8 mouse cellular contexts compared by ENCODE assay signal in the genomic region with DNA sequence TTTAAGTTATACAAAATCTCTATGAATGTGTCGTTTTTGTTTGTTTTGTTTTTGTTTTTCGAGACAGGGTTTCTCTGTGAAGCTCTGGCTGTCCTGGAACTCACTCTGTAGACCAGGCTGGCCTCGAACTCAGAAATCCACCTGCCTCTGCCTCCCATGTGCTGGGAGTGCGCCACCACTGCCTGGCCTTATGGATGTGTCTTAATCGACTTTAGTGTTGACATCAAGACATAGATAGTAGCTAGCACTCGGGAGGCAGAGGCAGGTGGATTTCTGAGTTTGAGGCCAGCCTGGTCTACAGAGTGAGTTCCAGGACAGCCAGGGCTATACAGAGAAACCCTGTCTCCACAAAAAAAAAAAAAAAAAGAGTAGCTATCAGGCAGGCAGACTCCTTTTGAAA. TPM values are rescaled to one million over a fixed set of nuclear protein-coding genes. Genes with fewer than 3 reads are reported as not detected.
DNase-seq lines count a peak whose midpoint lies in the region; ATAC-seq and TF ChIP-seq lines count a peak whose summit lies in the region.
"Not testable (repeated sequence)": the region's sequence is repeated elsewhere in the genome, so short reads cannot be mapped to it uniquely, and the experiment has no call there.

No protein-coding gene starts in this region.

- H3K9ac ChIP-seq in CH12.LX (ENCODE audit: insufficient read depth, low read depth); embryonic facial prominence, embryonic 11.5 days (replicated peaks; ENCODE audit: low read length); forebrain, embryonic 14.5 days (ENCODE audit: low read length); heart, postnatal 0 days (replicated peaks; ENCODE audit: low read depth, low read length); intestine, embryonic 16.5 days (ENCODE audit: low read depth, low read length); limb, embryonic 15.5 days; lung, embryonic 16.5 days (ENCODE audit: low read length): not testable (repeated sequence)

- peaks cover 0 to 21% of the 10 kb centered on the region in 2 experiments for H3K36me3 ChIP-seq in CH12.LX (replicated peaks in 1 of 2; ENCODE audit: control insufficient read depth in 1 of 2, insufficient read depth in 1 of 2, low read length in 1 of 2)
- not testable (repeated sequence) for H3K36me3 ChIP-seq in embryonic facial prominence, embryonic 11.5 days (replicated peaks; ENCODE audit: control insufficient read depth, insufficient read depth, low read depth, low read length); forebrain, embryonic 14.5 days (ENCODE audit: control insufficient read depth, insufficient read depth, low read length); heart, postnatal 0 days (replicated peaks; ENCODE audit: control insufficient read depth, insufficient read depth, low read length); intestine, embryonic 16.5 days (ENCODE audit: control insufficient read depth, insufficient read depth, low read length); limb, embryonic 15.5 days; lung, embryonic 16.5 days (ENCODE audit: control insufficient read depth, insufficient read depth, low read length); myocyte (ENCODE audit: control insufficient read depth, insufficient read depth)

- not testable (repeated sequence) for ATAC-seq in embryonic facial prominence, embryonic 11.5 days (replicated peaks; ENCODE audit: insufficient number of reproducible peaks, low FRiP score, low TSS enrichment, low read depth); forebrain, embryonic 14.5 days; heart, postnatal 0 days (ENCODE audit: insufficient read depth, low read depth); intestine, embryonic 16.5 days; limb, embryonic 15.5 days (ENCODE audit: insufficient number of reproducible peaks, low FRiP score, low TSS enrichment, low read depth); lung, embryonic 16.5 days (ENCODE audit: low read depth)

- not testable (repeated sequence) for TF ChIP-seq RAD21 in CH12.LX (IDR thresholded peaks at IDR 0.05; ENCODE audit: low read depth, low read length)

- WGBS in embryonic facial prominence, embryonic 11.5 days: 83% methylated on average over 6 of the region's 6 CpGs
- WGBS in forebrain, embryonic 14.5 days: 77% methylated on average over 6 of the region's 6 CpGs
- 63% methylated on average over 6 of the region's 6 CpGs for WGBS in heart, postnatal 0 days
- 73% methylated on average over 6 of the region's 6 CpGs for WGBS in intestine, embryonic 16.5 days
- 70% methylated on average over 6 of the region's 6 CpGs for WGBS in limb, embryonic 15.5 days
- 67% methylated on average over 6 of the region's 6 CpGs for WGBS in lung, embryonic 16.5 days

- H3K79me2 ChIP-seq in CH12.LX (replicated peaks; ENCODE audit: control insufficient read depth, extremely low read depth, insufficient read depth, poor library complexity, severe bottlenecking) (peaks cover 41% of the 10 kb centered on the region), myocyte (ENCODE audit: control insufficient read depth, insufficient read depth) (peaks cover 57% of the 10 kb centered on the region)

- peak overlapping the region in 1 of 3 experiments; percentile 84 for H3K4me3 ChIP-seq in CH12.LX (replicated peaks in 1 of 3; ENCODE audit: low read depth in 2 of 3, low read length in 2 of 3, poor library complexity in 1 of 3)
- not testable (repeated sequence) for H3K4me3 ChIP-seq in embryonic facial prominence, embryonic 11.5 days (ENCODE audit: low read depth, low read length)
- H3K4me3 ChIP-seq in forebrain, embryonic 14.5 days (ENCODE audit: low read depth, low read length): peak overlapping the region; percentile 86; the same call in 1 of the 2 replicates
- peak overlapping the region; percentile 84; the same call in 1 of the 2 replicates for H3K4me3 ChIP-seq in heart, postnatal 0 days (ENCODE audit: low read depth, low read length)
- H3K4me3 ChIP-seq in intestine, embryonic 16.5 days (ENCODE audit: low read length): peak overlapping the region; percentile 91; the same call in 1 of the 2 replicates
- H3K4me3 ChIP-seq in limb, embryonic 15.5 days: peak overlapping the region; percentile 87
- H3K4me3 ChIP-seq in lung, embryonic 16.5 days (ENCODE audit: low read length): peak overlapping the region; percentile 64; the same call in 1 of the 2 replicates
- peak overlapping the region; percentile 98 for H3K4me3 ChIP-seq in myocyte

- H3K4me2 ChIP-seq in CH12.LX (ENCODE audit: insufficient read depth, low read depth, poor library complexity, severe bottlenecking): peak overlapping the region; percentile 68; the same call in 1 of the 2 replicates
- peak overlapping the region; percentile 87; the same call in 1 of the 2 replicates for H3K4me2 ChIP-seq in embryonic facial prominence, embryonic 11.5 days (ENCODE audit: low read depth, low read length)
- peak overlapping the region; percentile 81 for H3K4me2 ChIP-seq in forebrain, embryonic 14.5 days (ENCODE audit: low read length)
- H3K4me2 ChIP-seq in heart, postnatal 0 days (ENCODE audit: low read depth, low read length): peak overlapping the region; percentile 70
- H3K4me2 ChIP-seq in intestine, embryonic 16.5 days (ENCODE audit: low read depth, low read length): peak overlapping the region; percentile 85
- H3K4me2 ChIP-seq in limb, embryonic 15.5 days: peak overlapping the region; percentile 72
- H3K4me2 ChIP-seq in lung, embryonic 16.5 days (ENCODE audit: low read depth, low read length): peak overlapping the region; percentile 64
- peak overlapping the region; percentile 94 for H3K4me2 ChIP-seq in myocyte (ENCODE audit: low read depth)

- H3K9me3 ChIP-seq in CH12.LX (replicated peaks; ENCODE audit: low read length); embryonic facial prominence, embryonic 11.5 days (replicated peaks; ENCODE audit: control insufficient read depth, low read length); forebrain, embryonic 14.5 days (replicated peaks; ENCODE audit: control insufficient read depth, low read length); heart, postnatal 0 days (replicated peaks; ENCODE audit: control insufficient read depth, low read length); intestine, embryonic 16.5 days (ENCODE audit: control insufficient read depth, low read length); limb, embryonic 15.5 days; lung, embryonic 16.5 days (ENCODE audit: control insufficient read depth, low read length): not testable (repeated sequence)

- dilution Hi-C loops in CH12.LX (cut with MboI; ENCODE audit: extremely low pct_ligation_motif_present, extremely low pct_unique_long_range_greater_than_20kb, low sequenced_read_pairs): not testable (repeated sequence)

- TF ChIP-seq CTCF in CH12.LX (conservative IDR thresholded peaks at IDR 0.05 in 1 of 2, IDR thresholded peaks at IDR 0.05 in 1 of 2; ENCODE audit: low read depth in 2 of 2, low read length in 2 of 2); heart, postnatal 0 days (IDR thresholded peaks at IDR 0.05; ENCODE audit: low read depth): not testable (repeated sequence)

- in situ Hi-C loops in CH12.LX (cut with MboI; ENCODE audit: low pct_ligation_motif_present, low pct_unique_long_range_greater_than_20kb, low sequenced_read_pairs): not testable (repeated sequence)

- not testable (repeated sequence) for TF ChIP-seq EP300 in CH12.LX (IDR thresholded peaks at IDR 0.05; ENCODE audit: low read length); heart, postnatal 0 days (IDR thresholded peaks at IDR 0.05; ENCODE audit: low read depth)

- not testable (repeated sequence) for H3ac ChIP-seq in myocyte (ENCODE audit: control insufficient read depth, insufficient read length)

- DNase-seq in CH12.LX (ENCODE audit: extremely low read depth); embryonic facial prominence, embryonic 11.5 days (ENCODE audit: low spot score); forebrain, embryonic 14.5 days (ENCODE audit: low spot score); heart, postnatal 0 days (ENCODE audit: low spot score): not testable (repeated sequence)

- peaks cover 5 to 47% of the 10 kb centered on the region in 2 experiments; a peak in 3 of 4 replicates for H3K4me1 ChIP-seq in CH12.LX (ENCODE audit: control insufficient read depth in 1 of 2, insufficient read depth in 2 of 2)
- H3K4me1 ChIP-seq in embryonic facial prominence, embryonic 11.5 days (ENCODE audit: control insufficient read depth, insufficient read depth, low read length): peaks cover 14% of the 10 kb centered on the region
- H3K4me1 ChIP-seq in forebrain, embryonic 14.5 days (ENCODE audit: control insufficient read depth, insufficient read depth, low read length): peaks cover 10% of the 10 kb centered on the region
- peaks cover 37% of the 10 kb centered on the region for H3K4me1 ChIP-seq in heart, postnatal 0 days (ENCODE audit: control insufficient read depth, insufficient read depth)
- H3K4me1 ChIP-seq in intestine, embryonic 16.5 days (ENCODE audit: control insufficient read depth, insufficient read depth, low read length): peaks cover 28% of the 10 kb centered on the region
- H3K4me1 ChIP-seq in limb, embryonic 15.5 days: peaks cover 59% of the 10 kb centered on the region
- peaks cover 26% of the 10 kb centered on the region for H3K4me1 ChIP-seq in lung, embryonic 16.5 days (replicated peaks; ENCODE audit: control insufficient read depth, insufficient read depth, low read length)

- peaks cover 15% of the 10 kb centered on the region for H3K27me3 ChIP-seq in CH12.LX (replicated peaks)
- not testable (repeated sequence) for H3K27me3 ChIP-seq in embryonic facial prominence, embryonic 11.5 days (ENCODE audit: control insufficient read depth, insufficient read depth, low read length); forebrain, embryonic 14.5 days (replicated peaks; ENCODE audit: control insufficient read depth, insufficient read depth, low read length); heart, postnatal 0 days (ENCODE audit: control insufficient read depth, insufficient read depth, low read length); intestine, embryonic 16.5 days (replicated peaks; ENCODE audit: control insufficient read depth, insufficient read depth, low read length); limb, embryonic 15.5 days; lung, embryonic 16.5 days (ENCODE audit: control insufficient read depth, insufficient read depth, low read depth, low read length); myocyte (ENCODE audit: control insufficient read depth, insufficient read depth, insufficient read length)

- TF ChIP-seq POLR2A in CH12.LX (IDR thresholded peaks at IDR 0.05; ENCODE audit: low read depth, low read length); myocyte (IDR thresholded peaks at IDR 0.05; ENCODE audit: insufficient read length, low read depth): not testable (repeated sequence)

- not testable (repeated sequence) for H3K27ac ChIP-seq in CH12.LX (ENCODE audit: insufficient read depth, low read depth); embryonic facial prominence, embryonic 11.5 days (replicated peaks; ENCODE audit: low read depth, low read length); forebrain, embryonic 14.5 days (ENCODE audit: low read depth, low read length); heart, postnatal 0 days (ENCODE audit: low read depth); intestine, embryonic 16.5 days (ENCODE audit: low read length); lung, embryonic 16.5 days (ENCODE audit: low read length)
- H3K27ac ChIP-seq in limb, embryonic 15.5 days: peak overlapping the region; percentile 98; the same call in 1 of the 2 replicates

RNA-seq across cellular contexts. Expression of a gene that starts 1.3 kb away (rescaled TPM):
- total RNA-seq in CH12.LX (2012; rRNA removed) (111 and 120 TPM in 2 replicates), CH12.LX (2014; rRNA removed) (117 and 122 TPM in 2 replicates)
- polyA plus RNA-seq in CH12.LX (2012; ENCODE audit: insufficient read length, low read depth) (190 and 194 TPM in 2 replicates), myocyte (2012; fragmentation: generic; extraction: Trizol) (151 TPM)
- polyA plus RNA-seq in embryonic facial prominence, embryonic 11.5 days (2014; fragmentation: Nextera tagmentation; extraction: Ambion mirVana): 53.7 and 62.4 TPM in 2 replicates
- polyA plus RNA-seq in forebrain, embryonic 14.5 days (2014; fragmentation: Nextera tagmentation; extraction: Ambion mirVana): 66.6 and 88.4 TPM in 2 replicates
- 109 and 112 TPM in 2 replicates for total RNA-seq in heart, postnatal 0 days (2014; rRNA removed; ENCODE audit: low replicate concordance)
- polyA plus RNA-seq in heart, postnatal 0 days (2015; fragmentation: Nextera tagmentation; extraction: Ambion mirVana): 92.4 TPM in 2 replicates
- 120 and 132 TPM in 2 replicates for polyA plus RNA-seq in intestine, embryonic 16.5 days (2015; fragmentation: Nextera tagmentation; extraction: Ambion mirVana)
- 137 and 149 TPM in 2 replicates for polyA plus RNA-seq in limb, embryonic 15.5 days (2015; fragmentation: Nextera tagmentation; extraction: Ambion mirVana)
- polyA plus RNA-seq in lung, embryonic 16.5 days (2015; fragmentation: Nextera tagmentation; extraction: Ambion mirVana): 163 TPM in 2 replicates

RNA-seq across cellular contexts. Expression of a gene that starts 1.5 kb away (rescaled TPM):
- total RNA-seq in CH12.LX (2012; rRNA removed) (3.6 and 4.5 TPM in 2 replicates), CH12.LX (2014; rRNA removed) (1.3 and 1.7 TPM in 2 replicates)
- polyA plus RNA-seq in CH12.LX (2012; ENCODE audit: insufficient read length, low read depth) (2.8 and 4.2 TPM in 2 replicates), myocyte (2012; fragmentation: generic; extraction: Trizol) (42.2 TPM)
- polyA plus RNA-seq in embryonic facial prominence, embryonic 11.5 days (2014; fragmentation: Nextera tagmentation; extraction: Ambion mirVana): 24.0 and 29.6 TPM in 2 replicates
- polyA plus RNA-seq in forebrain, embryonic 14.5 days (2014; fragmentation: Nextera tagmentation; extraction: Ambion mirVana): 26.8 and 31.9 TPM in 2 replicates
- total RNA-seq in heart, postnatal 0 days (2014; rRNA removed; ENCODE audit: low replicate concordance): 351 and 413 TPM in 2 replicates
- 263 and 266 TPM in 2 replicates for polyA plus RNA-seq in heart, postnatal 0 days (2015; fragmentation: Nextera tagmentation; extraction: Ambion mirVana)
- 25.9 and 29.4 TPM in 2 replicates for polyA plus RNA-seq in intestine, embryonic 16.5 days (2015; fragmentation: Nextera tagmentation; extraction: Ambion mirVana)
- 23.9 and 37.6 TPM in 2 replicates for polyA plus RNA-seq in limb, embryonic 15.5 days (2015; fragmentation: Nextera tagmentation; extraction: Ambion mirVana)
- 39.3 and 42.4 TPM in 2 replicates for polyA plus RNA-seq in lung, embryonic 16.5 days (2015; fragmentation: Nextera tagmentation; extraction: Ambion mirVana)

RNA-seq across cellular contexts. Expression of a gene that starts 25.1 kb away (rescaled TPM):
- 19.2 and 22.8 TPM in 2 replicates for total RNA-seq in CH12.LX (2012; rRNA removed)
- total RNA-seq in CH12.LX (2014; rRNA removed): 15.0 and 22.3 TPM in 2 replicates
- 17.9 and 19.1 TPM in 2 replicates for polyA plus RNA-seq in CH12.LX (2012; ENCODE audit: insufficient read length, low read depth)
- 29.1 and 33.4 TPM in 2 replicates for polyA plus RNA-seq in embryonic facial prominence, embryonic 11.5 days (2014; fragmentation: Nextera tagmentation; extraction: Ambion mirVana)
- polyA plus RNA-seq in forebrain, embryonic 14.5 days (2014; fragmentation: Nextera tagmentation; extraction: Ambion mirVana): 48.1 and 57.8 TPM in 2 replicates
- 40.6 and 56.4 TPM in 2 replicates for total RNA-seq in heart, postnatal 0 days (2014; rRNA removed; ENCODE audit: low replicate concordance)
- 14.4 and 15.0 TPM in 2 replicates for polyA plus RNA-seq in heart, postnatal 0 days (2015; fragmentation: Nextera tagmentation; extraction: Ambion mirVana)
- polyA plus RNA-seq in intestine, embryonic 16.5 days (2015; fragmentation: Nextera tagmentation; extraction: Ambion mirVana): 59.4 and 63.3 TPM in 2 replicates
- polyA plus RNA-seq in limb, embryonic 15.5 days (2015; fragmentation: Nextera tagmentation; extraction: Ambion mirVana): 35.5 and 35.8 TPM in 2 replicates
- 49.6 and 52.6 TPM in 2 replicates for polyA plus RNA-seq in lung, embryonic 16.5 days (2015; fragmentation: Nextera tagmentation; extraction: Ambion mirVana)
- polyA plus RNA-seq in myocyte (2012; fragmentation: generic; extraction: Trizol): 15.7 TPM

RNA-seq across cellular contexts. Expression of a gene that starts 53.1 kb away (rescaled TPM):
- total RNA-seq in CH12.LX (2012; rRNA removed): 11.2 and 15.0 TPM in 2 replicates
- 9.1 and 9.2 TPM in 2 replicates for total RNA-seq in CH12.LX (2014; rRNA removed)
- 7.4 and 9.4 TPM in 2 replicates for polyA plus RNA-seq in CH12.LX (2012; ENCODE audit: insufficient read length, low read depth)
- 15.6 and 18.0 TPM in 2 replicates for polyA plus RNA-seq in embryonic facial prominence, embryonic 11.5 days (2014; fragmentation: Nextera tagmentation; extraction: Ambion mirVana)
- polyA plus RNA-seq in forebrain, embryonic 14.5 days (2014; fragmentation: Nextera tagmentation; extraction: Ambion mirVana): 18.7 and 23.7 TPM in 2 replicates
- total RNA-seq in heart, postnatal 0 days (2014; rRNA removed; ENCODE audit: low replicate concordance): 82.6 and 105 TPM in 2 replicates
- 31.9 and 32.6 TPM in 2 replicates for polyA plus RNA-seq in heart, postnatal 0 days (2015; fragmentation: Nextera tagmentation; extraction: Ambion mirVana)
- polyA plus RNA-seq in intestine, embryonic 16.5 days (2015; fragmentation: Nextera tagmentation; extraction: Ambion mirVana): 23.1 and 24.7 TPM in 2 replicates
- polyA plus RNA-seq in limb, embryonic 15.5 days (2015; fragmentation: Nextera tagmentation; extraction: Ambion mirVana): 23.3 and 23.9 TPM in 2 replicates
- 23.4 and 24.8 TPM in 2 replicates for polyA plus RNA-seq in lung, embryonic 16.5 days (2015; fragmentation: Nextera tagmentation; extraction: Ambion mirVana)
- polyA plus RNA-seq in myocyte (2012; fragmentation: generic; extraction: Trizol): 13.6 TPM

RNA-seq across cellular contexts. Expression of a gene that starts 56.9 kb away (rescaled TPM):
- total RNA-seq in CH12.LX (2012; rRNA removed) (0.98 and 1.1 TPM in 2 replicates), CH12.LX (2014; rRNA removed) (0.22 and 0.51 TPM in 2 replicates)
- polyA plus RNA-seq in CH12.LX (2012; ENCODE audit: insufficient read length, low read depth) (0.31 and 0.33 TPM in 2 replicates), myocyte (2012; fragmentation: generic; extraction: Trizol) (20.5 TPM)
- polyA plus RNA-seq in embryonic facial prominence, embryonic 11.5 days (2014; fragmentation: Nextera tagmentation; extraction: Ambion mirVana): 6.6 and 12.6 TPM in 2 replicates
- polyA plus RNA-seq in forebrain, embryonic 14.5 days (2014; fragmentation: Nextera tagmentation; extraction: Ambion mirVana): 3.0 and 3.6 TPM in 2 replicates
- total RNA-seq in heart, postnatal 0 days (2014; rRNA removed; ENCODE audit: low replicate concordance): 12.4 and 12.5 TPM in 2 replicates
- 0.94 and 1.2 TPM in 2 replicates for polyA plus RNA-seq in heart, postnatal 0 days (2015; fragmentation: Nextera tagmentation; extraction: Ambion mirVana)
- polyA plus RNA-seq in intestine, embryonic 16.5 days (2015; fragmentation: Nextera tagmentation; extraction: Ambion mirVana): 0.61 and 0.75 TPM in 2 replicates
- polyA plus RNA-seq in limb, embryonic 15.5 days (2015; fragmentation: Nextera tagmentation; extraction: Ambion mirVana): 1.9 and 2.1 TPM in 2 replicates
- 1.1 and 1.5 TPM in 2 replicates for polyA plus RNA-seq in lung, embryonic 16.5 days (2015; fragmentation: Nextera tagmentation; extraction: Ambion mirVana)
